Mouse (Mus musculus) adrenal gland, adult 2 months (tissue): ENCODE results near the gene Uba1y. TPM values are rescaled to one million over a fixed set of nuclear protein-coding genes. Genes with fewer than 3 reads are reported as not detected.
"Not testable (repeated sequence)": the region's sequence is repeated elsewhere in the genome, so short reads cannot be mapped to it uniquely, and the experiment has no call there.

Source experiments
- DNase-seq: peaks from one replicate; pipeline ENCODE4 v3.0.0; 2021
- long read RNA-seq: library from polyadenylated mRNA; stranded (forward); transcript quantifications from one replicate; pipeline ENCODE4 v2.0.0, GENCODE M21; 2021
- polyA plus RNA-seq: library from polyadenylated mRNA; depleted of rRNA; stranded (reverse); fragments of >200 nt; gene quantifications from 2 replicates; pipeline ENCODE4 v1.2.3, GENCODE M21; 2012; rRNA removed
- total RNA-seq, 2 experiments: library from RNA; stranded (reverse); gene quantifications; 2 replicates each; pipeline ENCODE4 v1.2.3; 2021

The Uba1y gene
- total RNA-seq (not detected), polyA plus RNA-seq (not detected in 2 replicates)
- long read RNA-seq, result 0 reads

DNA sequence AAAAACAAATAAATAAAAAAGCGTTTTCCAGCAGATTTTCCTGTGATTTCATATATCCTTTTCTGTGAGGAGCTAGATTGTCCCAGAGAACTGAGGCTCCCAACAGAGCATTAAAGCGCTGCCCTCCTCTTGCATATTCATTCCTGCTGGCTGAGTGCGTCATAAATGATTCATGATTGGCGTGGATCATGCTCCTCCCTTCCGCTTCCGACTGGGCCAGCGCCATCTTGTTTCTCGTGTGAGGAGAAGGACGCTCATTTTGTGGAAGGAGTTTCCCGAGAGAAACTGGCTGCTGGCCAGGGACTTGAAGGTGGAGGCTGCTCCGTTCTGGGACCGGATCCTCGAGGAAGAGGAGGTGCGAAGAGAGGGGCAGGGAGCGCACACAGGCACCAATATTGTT is at the start of gene Uba1y:
TSS of gene Uba1y (plus strand) at position 254 of the 400 bp plus-strand sequence.
- DNase-seq, result no peak

DNA sequence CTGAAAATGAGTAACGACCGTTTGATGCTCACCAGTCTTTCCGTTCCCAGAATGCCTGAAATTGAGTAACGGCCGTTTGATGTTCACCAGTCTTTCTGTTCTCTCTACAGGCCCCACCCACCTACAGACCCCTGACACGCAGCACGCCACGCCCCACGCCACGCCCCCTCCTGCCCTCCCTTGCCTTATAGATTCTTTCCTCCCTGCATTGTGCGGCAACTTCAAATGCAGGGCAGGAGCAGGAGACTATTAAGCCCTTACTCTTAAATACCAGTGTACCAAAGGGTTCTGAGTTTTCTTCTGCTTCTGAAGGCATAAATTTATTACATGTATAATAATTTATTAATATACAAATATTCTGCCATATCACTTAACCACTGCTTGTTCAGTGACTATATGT is 21.1 kb upstream of the Uba1y start, which contains the start of gene Zfy1:
TSS of gene Zfy1 (minus strand) at position 101 of the 400 bp plus-strand sequence.
- DNase-seq, result not testable (repeated sequence)

- DNase-seq, result no peak
Observed at GRCm38 (mm10) chrY:808991-809661, 9.3 kb upstream of the Uba1y start.

DNA sequence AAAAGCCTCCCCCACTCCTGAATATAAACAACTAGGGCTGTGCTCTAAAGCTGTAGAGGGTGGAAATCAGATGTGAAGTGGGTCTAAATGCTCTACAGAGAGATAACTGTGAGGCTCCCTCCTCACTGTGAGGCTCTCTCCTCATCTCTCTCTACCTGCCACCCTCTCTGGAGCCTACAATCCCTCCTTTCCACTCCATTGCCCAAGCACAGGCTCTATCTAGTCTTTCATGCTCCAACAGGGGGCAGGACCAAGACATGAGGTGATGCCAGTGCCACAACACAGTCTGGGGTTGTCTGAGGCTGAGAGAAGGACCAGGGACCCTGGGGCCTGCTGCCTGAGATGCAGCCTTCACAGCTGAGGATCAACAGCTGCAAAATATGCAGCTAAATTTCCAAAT is 54.0 kb downstream of the Uba1y start:
- no peak for DNase-seq

- DNase-seq, result no peak
Observed at GRCm38 (mm10) chrY:872855-873549, 54.6 kb downstream of the Uba1y start.

Other genes starting within 250 kb of the Uba1y start
- gene Zfy1, start 21.2 kb upstream of the Uba1y start, total RNA-seq, result not detected
- gene Zfy1, start 21.2 kb upstream of the Uba1y start, polyA plus RNA-seq, result not detected in 2 replicates
- 10 to 100 TPM in 1 of 2 experiments, not detected in 1; 19.6 TPM for gene Kdm5d, start 79.1 kb downstream of the Uba1y start, total RNA-seq
- 1.4 TPM in 1 of 2 replicates, not detected in the other for gene Kdm5d, start 79.1 kb downstream of the Uba1y start, polyA plus RNA-seq
- gene Eif2s3y, start 191.9 kb downstream of the Uba1y start, total RNA-seq, result 10 to 100 TPM in 1 of 2 experiments, not detected in 1; 61.5 TPM
- gene Eif2s3y, start 191.9 kb downstream of the Uba1y start, polyA plus RNA-seq, result 1.1 TPM in 1 of 2 replicates, not detected in the other